Mouse (Mus musculus): ENCODE measurements at regions not wholly inside any gene's neighbourhood (a gene's known extent, or its start where the extent isn't known, plus 50 kb on each side); places are given as distances from the start of the nearest gene placed in this dataset.

DNA sequence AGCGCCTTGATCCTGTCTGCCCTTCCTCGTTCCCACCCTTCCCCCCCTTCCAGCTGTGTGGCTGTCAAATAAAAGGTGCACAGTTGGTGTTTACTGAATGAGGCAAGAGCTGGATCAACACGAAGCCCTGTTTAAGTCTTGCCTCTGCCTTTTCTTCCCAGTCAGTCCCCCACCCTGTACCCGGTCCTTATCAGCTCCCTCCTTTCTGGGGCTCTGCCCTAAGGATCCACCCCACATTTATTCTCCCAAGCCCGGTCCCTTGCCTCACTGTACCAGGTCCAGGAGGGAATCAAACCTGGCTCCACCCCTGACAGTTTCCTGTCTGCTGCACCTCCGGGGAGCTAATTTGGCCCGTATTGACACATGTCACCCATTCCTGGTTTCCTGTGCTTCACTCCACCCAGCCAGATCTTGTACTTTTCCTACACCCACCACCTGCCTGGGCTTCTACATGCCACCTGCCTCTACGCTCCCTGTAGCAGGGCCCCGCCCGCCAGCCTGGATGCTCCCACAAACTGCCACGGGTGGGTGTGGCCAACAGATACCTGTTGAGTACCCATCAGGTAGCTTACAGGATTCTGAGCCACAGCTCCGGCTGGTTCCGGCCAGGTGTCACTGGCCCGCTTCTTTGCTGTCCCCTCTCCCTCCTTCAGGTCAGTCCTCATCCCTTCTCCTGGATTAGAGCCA lies 76.4 kb downstream of the Zfp169 start:
- no peak for DNase-seq (ENCODE audit: low spot score in 2 of 2)

All from gastrocnemius, postnatal 4 days (tissue).